Mouse (Mus musculus) R1 (cell line): ENCODE measurements at regions not wholly inside any gene's neighbourhood (a gene's known extent, or its start where the extent isn't known, plus 50 kb on each side); places are given as distances from the start of the nearest gene placed in this dataset.
A peak's percentile ranks its signal among the peaks of the same experiment; 100 is the strongest.

Source experiments
- DNase-seq: peaks from one replicate; pipeline ENCODE4 v3.0.0-alpha.2; 2018; ENCODE audit warnings: low read depth, low spot score

DNA sequence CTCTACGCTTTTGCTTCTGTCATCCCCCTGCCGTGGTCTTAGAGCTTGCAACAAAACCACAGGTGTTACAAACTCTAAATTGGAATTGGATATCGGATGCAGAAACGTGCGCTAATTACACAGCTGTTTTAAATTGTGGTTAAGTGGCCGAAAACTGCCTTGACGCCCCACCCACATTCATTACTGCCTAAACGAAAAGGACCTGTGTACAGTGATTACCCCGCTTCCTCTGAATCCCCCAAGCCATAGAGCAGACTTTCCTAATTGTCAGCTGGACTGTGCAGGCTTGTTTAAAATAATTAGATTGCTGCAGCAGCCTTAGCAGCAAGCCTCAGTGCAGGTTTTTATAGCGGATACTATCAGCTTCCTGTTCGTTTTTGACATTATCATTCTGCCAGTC lies 94.7 kb downstream of the Cxxc4 start:
- DNase-seq = no peak

GRCm38 (mm10) chr3:134331499-134332153 lies 95.3 kb downstream of the Cxxc4 start:
- DNase-seq = no peak

DNA sequence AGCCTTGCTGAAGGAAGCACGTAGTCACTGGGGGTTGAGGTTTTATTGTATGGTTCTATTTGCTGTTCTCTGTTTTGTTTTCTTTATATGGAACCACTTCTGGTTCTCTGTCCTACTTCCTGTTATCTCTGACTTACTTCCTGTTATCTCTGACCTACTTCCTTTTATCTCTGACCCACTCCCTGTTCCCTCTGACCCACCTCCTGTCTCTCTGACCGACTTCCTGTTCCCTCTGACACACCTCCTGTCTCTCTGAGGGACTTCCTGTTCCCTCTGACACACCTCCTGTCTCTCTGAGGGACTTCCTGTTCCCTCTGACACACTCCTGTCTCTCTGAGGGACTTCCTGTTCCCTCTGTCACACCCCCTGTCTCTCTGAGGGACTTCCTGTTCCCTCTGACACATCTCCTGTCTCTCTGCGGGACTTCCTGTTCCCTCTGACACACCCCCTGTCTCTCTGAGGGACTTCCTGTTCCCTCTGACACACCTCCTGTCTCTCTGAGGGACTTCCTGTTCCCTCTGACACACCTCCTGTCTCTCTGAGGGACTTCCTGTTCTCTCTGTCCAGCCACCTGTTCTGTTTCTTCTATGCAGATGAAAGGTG lies 102.9 kb downstream of the Cxxc4 start:
- DNase-seq = peak; percentile 41

DNA sequence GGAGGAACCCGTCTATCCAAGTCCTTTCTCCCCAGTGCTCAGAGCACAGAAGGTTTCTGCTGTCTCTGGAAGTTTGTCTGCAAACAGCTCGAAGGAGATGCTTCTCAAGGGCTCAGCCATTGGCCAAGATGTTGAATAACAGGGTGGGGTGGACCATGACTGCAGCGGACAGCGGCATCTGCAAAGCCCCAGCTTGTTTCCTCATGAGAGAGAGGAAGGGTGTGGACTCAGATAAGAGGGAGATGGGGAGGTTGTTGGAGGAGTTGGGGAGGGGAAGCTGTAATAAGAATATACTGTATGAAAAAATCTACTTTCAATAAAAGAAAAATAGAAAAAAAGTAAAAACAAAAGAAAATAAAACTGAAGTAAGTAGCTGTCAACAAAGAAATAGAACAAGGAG lies 129.7 kb downstream of the Cxxc4 start:
- no peak for DNase-seq

- no peak for DNase-seq
These were observed 130.5 kb downstream of the Cxxc4 start for GRCm38 (mm10) chr3:134366761-134367160.

DNA sequence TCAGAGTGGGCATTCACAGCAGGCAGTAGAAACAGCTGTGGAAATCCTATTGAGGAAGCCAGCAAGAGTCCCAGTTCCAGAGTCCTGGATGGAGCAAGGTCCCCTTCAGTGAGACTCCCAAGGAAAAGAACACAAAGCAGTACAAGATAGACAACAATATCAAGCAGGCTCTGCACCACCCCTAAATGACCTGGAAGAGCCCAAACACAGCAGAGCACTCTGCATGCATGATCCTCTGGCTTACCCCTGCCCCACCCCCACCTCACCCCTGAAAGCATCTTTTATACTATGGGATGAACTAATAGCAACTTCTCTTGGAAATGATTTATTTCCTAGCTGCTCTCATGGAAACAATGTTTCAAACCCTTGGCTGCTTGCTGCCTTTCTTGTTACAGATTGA lies 132.3 kb downstream of the Cxxc4 start:
- DNase-seq = no peak

- no peak for DNase-seq
These were observed 132.8 kb downstream of the Cxxc4 start for GRCm38 (mm10) chr3:134369126-134369525.

GRCm38 (mm10) chr3:134379549-134379948 lies 143.3 kb downstream of the Cxxc4 start:
- no peak for DNase-seq

- DNase-seq = no peak
These were observed 154.4 kb downstream of the Cxxc4 start for GRCm38 (mm10) chr3:134390472-134391336.

DNA sequence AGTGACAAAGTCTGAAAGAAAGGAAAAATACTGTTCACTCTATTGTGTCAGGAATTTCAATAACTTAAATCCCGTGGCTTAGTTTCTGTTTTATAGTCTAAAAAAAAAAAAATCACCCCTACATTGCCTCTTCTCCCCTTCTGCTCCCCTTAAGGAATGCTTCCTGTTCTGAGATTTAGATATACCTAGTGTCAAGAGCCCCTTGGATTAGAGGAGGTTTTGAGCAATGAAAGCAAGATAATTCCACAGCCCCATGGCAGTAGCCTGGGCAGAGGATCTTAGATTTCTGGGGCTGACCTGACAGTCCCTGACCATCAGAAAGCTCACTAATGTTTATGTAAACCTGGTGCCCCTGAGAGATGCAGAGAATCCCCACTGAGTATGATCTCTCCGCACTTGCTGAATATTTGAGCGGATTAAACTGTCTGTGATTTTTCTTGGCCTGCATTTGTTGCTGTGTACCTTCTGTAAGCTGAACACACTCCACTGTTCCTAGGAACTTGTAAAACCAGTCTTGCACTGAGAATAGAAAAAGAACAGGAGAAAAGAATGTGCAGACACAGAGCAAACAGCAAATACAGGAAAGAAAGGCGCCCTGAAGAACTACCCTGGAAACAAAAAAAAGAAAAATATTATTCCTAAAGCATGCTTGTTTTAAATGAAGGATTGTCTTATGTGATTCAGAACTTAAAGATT lies 164.3 kb downstream of the Cxxc4 start:
- no peak for DNase-seq

DNA sequence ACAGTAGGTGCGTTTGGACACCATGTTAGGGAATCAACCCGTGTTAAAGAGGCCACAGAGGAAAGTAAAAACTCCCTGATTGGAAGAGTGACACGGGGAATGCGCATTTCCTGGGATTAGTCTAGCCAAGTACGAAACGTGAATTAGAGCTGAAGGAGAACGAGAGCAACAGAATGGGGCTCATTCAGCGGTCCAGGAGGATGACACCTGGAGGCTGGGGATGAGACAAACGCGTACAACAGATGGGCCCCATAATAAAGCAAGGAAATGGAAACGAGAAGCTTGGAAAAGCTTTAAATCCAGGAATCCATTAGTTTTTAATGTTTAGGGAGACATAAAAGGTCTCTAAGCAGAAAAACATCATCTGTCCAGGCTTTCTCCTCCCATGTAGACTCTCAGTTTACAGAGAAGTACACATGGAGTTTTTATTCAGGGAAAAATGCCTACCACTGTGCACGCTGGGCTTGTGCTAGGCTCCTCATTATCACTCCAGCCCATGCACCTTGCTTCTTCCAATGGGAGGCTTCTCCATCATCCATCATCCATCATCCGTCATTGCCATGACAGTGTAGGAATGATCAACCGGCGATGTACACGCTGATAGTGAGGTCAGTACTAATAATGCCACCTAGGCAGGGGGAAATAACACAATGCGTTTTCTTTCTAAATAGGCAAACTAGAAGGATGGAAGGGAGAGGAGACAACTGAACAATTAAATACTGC lies 179.5 kb downstream of the Cxxc4 start:
- no peak for DNase-seq

GRCm38 (mm10) chr3:134427633-134428032 lies 191.3 kb downstream of the Cxxc4 start:
- no peak for DNase-seq

DNA sequence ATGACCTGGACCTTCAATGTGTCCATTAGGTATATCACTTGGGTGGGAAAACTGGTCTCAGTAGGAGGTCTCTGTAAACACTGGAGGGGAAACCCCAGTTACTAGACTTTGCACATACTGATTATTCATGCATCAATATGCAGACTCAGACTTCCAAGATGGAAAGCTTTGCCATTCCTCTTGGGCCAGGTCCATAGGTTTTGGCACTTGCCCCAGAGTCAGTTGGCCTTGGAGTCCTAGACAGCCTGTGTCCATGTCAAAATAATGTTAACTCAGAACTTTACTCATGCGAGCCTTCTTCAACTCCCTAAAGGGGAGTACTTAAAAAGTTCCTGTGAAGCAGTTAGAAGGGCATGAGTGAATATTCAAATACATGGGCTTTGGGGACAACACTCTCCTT lies 230.3 kb downstream of the Cxxc4 start:
- no peak for DNase-seq

DNA sequence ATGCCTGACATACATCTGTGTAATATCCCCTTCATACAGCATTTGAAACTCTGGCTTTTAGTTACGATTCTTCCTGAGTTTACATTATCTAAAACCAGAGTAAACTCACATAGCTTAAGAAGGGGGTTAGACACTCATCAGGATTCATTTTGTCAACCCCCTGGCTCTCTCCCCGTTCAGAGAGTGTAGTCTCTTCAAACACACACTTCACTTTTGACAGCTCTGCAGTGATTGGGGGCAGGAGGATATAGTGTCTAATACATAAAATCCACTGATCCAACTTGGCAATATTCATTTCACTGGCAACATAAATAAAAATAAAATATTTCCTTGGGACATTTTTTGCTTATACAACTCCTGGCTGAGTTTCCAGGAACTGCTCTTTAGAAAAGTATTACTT lies 251.0 kb downstream of the Cxxc4 start:
- DNase-seq = no peak

DNA sequence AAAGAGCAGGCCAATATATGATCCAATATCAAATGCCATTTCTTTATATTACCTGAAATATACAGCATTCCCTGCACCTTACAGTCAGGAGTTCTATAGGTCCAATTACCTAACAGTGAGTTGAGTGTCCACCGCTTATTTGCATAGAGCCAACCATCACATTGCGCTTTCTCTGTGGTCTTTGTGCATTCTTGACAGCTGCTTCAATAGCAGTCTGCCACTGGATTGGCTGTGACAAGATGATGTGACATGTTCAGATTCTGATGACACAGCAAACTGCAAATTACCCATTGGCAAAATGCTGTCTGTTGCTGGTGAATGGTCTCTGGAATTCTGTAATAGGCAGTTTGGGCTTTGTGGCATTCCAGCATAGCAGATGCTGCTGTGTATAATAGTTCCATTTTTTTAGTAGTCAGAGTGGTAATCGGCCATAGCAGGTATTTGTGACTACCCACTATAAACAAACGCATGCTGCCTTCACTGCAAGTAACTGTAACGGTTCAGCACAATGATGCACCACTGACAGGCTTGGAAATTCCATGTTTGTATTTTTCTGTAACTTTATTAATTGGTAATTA lies 253.8 kb downstream of the Cxxc4 start:
- DNase-seq = no peak

GRCm38 (mm10) chr3:134509702-134510101 lies 273.4 kb downstream of the Cxxc4 start:
- DNase-seq = no peak

DNA sequence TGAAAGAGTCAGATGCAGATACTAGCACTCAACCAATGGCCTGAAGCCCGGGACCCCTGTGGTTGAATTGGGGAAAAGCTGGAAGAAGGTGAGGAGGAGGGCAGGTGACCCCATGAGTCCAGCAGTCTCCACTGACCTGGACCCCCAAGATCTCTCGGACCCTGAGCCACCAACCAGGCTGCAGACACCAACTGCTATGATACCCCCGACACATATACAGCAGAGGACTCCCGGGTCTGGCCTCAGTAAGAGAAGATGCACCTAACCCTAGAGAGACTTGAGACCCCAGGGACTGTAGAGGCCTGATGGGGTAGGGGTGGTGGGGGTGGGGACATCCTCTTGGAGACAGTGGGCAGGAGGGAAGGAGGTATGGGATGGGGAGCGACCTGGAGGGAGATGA lies 289.5 kb downstream of the Cxxc4 start:
- DNase-seq = no peak

DNA sequence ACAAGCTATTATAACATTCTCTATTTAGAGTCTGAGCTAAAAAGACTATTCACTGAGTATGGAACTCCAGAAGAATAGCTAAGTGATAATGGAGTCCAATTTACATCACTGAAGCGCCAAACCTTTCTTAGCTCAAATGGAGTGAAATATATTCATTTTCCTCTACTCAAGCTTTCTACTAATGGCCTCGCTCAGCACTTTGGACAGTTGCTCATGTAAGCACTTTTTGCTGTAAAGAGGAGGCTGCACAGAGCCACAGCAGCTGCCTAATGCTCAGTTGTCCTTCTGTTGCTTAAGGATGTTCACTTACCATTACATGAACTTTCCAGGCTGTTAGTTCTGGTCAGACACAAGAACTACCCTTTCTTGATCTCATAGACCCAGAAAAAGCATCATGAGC lies 268.7 kb upstream of the Tacr3 start:
- no peak for DNase-seq

DNA sequence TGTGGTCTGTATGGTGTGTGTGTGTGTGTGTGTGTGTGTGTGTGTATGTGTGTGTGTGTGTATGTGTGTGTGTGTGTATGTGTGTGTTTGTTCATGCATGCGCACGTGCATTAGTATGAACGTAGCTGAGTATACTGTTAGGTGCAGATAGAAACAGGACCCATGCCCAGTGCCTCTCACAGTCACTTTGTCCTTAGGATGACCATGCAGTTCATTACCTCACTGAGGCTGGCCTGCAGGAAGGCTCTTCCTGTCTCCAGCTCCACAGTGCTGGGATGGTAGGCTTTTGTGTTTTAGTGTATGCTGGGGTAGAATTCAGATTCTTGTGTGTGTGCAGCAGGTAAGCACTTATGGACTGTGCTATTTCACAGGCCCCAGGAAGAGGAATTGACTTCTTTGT lies 250.0 kb upstream of the Tacr3 start:
- DNase-seq = no peak

DNA sequence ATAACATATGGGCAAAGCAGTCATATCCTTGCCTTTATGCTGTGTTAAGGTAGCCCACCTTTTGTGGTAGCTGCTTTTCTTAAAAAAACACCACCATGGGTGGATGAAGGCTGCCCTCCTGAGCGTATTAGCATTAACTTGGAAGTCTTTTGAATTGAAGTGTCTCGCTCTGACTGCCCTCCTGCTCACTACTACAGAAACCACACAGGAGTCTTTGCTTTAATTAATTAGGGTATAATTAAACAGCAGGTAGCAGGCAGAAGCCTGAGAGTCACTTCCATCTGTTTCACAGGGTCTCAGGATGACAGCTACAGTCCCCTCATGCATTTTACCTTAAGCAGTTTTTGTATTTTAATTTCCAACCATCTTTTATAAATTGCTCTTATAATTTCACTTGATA lies 240.2 kb upstream of the Tacr3 start:
- no peak for DNase-seq

GRCm38 (mm10) chr3:134602919-134603318 lies 225.9 kb upstream of the Tacr3 start:
- DNase-seq = no peak
